Mouse (Mus musculus): Measurements from ENCODE around the gene Gimap9. TPM values are rescaled to one million over a fixed set of nuclear protein-coding genes. Genes with fewer than 3 reads are reported as not detected.

The Gimap9 gene
- polyA plus RNA-seq, 1 experiment from 2014 or later, result 11.7 TPM

DNA sequence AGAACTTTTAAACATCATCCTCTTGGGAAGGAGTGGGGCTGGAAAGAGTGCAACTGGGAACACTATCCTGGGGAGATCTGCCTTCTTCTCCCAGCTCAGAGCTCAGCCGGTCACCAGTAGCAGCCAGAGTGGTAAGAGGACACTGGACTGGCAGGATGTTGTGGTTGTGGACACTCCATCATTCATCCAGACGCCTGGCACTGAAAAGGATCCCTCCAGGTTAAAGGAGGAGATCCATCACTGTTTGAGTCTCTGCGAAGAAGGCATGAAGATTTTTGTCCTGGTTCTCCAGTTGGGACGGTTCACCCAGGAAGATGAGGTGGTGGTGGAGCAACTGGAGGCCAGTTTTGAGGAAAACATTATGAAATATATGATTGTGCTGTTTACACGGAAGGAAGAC, 17.2 kb upstream of the Gimap9 start:
- Histone ChIP-seq H3K27me3 (ENCODE audit: insufficient read depth, low read length) (no peaks in the 10 kb centered on the region), H3K4me3 (ENCODE audit: low read depth, low read length) (no peak overlapping the region), H3K9me3 (ENCODE audit: low read depth, low read length) (no peaks in the 10 kb centered on the region), H3K4me1 (ENCODE audit: insufficient read depth) (no peaks in the 10 kb centered on the region), H3K36me3 (ENCODE audit: insufficient read depth) (no peaks in the 10 kb centered on the region), H3K27ac (ENCODE audit: low read depth) (no peak overlapping the region), H3K4me2 (no peak overlapping the region), H3K9ac (no peak overlapping the region)
- DNase-seq, result no peak
- ATAC-seq (ENCODE audit: insufficient read depth), result no peak
- no peak for TF ChIP-seq CTCF (IDR thresholded peaks at IDR 0.05; ENCODE audit: low read depth)
- 51% methylated on average over 5 of the region's 5 CpGs for WGBS

DNA sequence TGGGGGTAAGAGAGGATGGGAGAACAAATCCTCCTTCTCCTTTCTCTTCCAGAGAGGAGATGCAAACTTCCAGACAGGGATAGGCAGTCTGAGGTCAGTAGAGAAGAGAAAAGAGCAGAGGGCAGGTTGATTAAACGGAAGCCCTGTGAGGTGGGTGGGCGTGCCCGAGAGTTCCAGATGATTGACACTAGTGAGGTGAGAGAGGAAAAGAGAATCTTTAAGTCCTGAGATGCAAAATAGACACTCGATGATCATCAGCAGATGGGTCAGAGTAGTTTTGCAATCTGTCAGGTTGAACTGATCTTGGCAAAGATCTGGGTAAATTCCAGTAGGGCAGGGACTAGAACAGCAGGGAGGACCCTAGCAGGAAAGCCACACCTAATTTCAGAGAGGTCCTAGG, 11.2 kb upstream of the Gimap9 start:
- no peak overlapping the region for H3K9ac ChIP-seq
- no peak overlapping the region for H3K27ac ChIP-seq (ENCODE audit: low read depth)
- TF ChIP-seq CTCF (IDR thresholded peaks at IDR 0.05; ENCODE audit: low read depth), result no peak
- ATAC-seq (ENCODE audit: insufficient read depth) (no peak), DNase-seq (no peak)
- no peak overlapping the region for H3K4me2 ChIP-seq
- H3K4me3 ChIP-seq (ENCODE audit: low read depth, low read length), result no peak overlapping the region
- no peaks in the 10 kb centered on the region for H3K9me3 ChIP-seq (ENCODE audit: low read depth, low read length)
- H3K27me3 ChIP-seq (ENCODE audit: insufficient read depth, low read length), result no peaks in the 10 kb centered on the region
- WGBS, result 76% methylated on average over 4 of the region's 4 CpGs
- no peaks in the 10 kb centered on the region for H3K4me1 ChIP-seq (ENCODE audit: insufficient read depth)
- no peaks in the 10 kb centered on the region for H3K36me3 ChIP-seq (ENCODE audit: insufficient read depth)

DNA sequence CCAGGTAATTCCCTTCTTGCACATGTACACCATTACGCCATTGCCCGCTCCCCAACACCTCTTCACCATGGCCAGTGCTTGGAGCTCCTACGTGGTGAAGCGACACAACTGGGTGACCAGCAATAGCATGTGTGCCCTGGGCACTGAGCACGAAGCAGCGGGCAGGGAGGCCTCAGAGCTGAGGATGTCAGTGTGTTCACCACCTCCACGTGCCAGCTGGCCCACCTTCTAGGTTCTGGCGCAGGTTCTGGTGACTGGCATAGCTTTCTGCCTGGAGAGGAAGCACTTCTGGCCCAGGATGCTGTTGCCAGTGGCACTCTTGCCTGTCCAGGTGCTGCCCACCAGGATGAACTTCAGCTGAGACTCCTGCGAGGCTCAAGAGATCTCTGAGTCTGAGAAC, 10.5 kb upstream of the Gimap9 start:
- Histone ChIP-seq H3K4me1 (ENCODE audit: insufficient read depth) (no peaks in the 10 kb centered on the region), H3K9me3 (ENCODE audit: low read depth, low read length) (no peaks in the 10 kb centered on the region), H3K36me3 (ENCODE audit: insufficient read depth) (no peaks in the 10 kb centered on the region), H3K27ac (ENCODE audit: low read depth) (no peak overlapping the region), H3K9ac (no peak overlapping the region), H3K4me3 (ENCODE audit: low read depth, low read length) (no peak overlapping the region), H3K27me3 (ENCODE audit: insufficient read depth, low read length) (no peaks in the 10 kb centered on the region), H3K4me2 (no peak overlapping the region)
- WGBS, result 92% methylated on average over 9 of the region's 9 CpGs
- DNase-seq (no peak), ATAC-seq (ENCODE audit: insufficient read depth) (no peak)
- TF ChIP-seq CTCF (IDR thresholded peaks at IDR 0.05; ENCODE audit: low read depth), result no peak

DNA sequence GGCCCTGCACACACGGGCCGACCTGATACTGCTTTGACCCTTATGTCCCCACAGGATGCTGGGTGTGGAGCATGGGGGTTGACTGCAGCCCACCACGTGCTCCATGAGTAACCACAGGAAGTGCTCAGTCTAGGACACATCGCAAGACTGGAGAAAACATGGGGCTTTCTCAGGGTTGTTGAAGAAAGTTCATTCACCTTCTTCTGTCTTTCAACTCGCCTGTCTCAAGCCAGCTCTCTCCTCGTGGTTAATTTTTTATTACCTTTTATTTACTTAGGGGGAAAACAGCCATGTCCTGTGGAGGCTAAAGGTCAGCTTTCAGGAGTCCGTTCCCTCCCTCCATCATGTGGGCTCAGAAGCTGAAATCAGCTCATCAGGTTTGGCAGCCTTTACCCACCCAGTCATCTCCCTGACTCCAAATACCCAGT, 9.8 kb upstream of the Gimap9 start:
- DNase-seq, result no peak
- H3K4me1 ChIP-seq (ENCODE audit: insufficient read depth), result no peaks in the 10 kb centered on the region
- no peak overlapping the region for H3K4me3 ChIP-seq (ENCODE audit: low read depth, low read length)
- no peaks in the 10 kb centered on the region for H3K36me3 ChIP-seq (ENCODE audit: insufficient read depth)
- no peak for ATAC-seq (ENCODE audit: insufficient read depth)
- TF ChIP-seq CTCF (IDR thresholded peaks at IDR 0.05; ENCODE audit: low read depth), result no peak
- H3K9me3 ChIP-seq (ENCODE audit: low read depth, low read length), result no peaks in the 10 kb centered on the region
- H3K27ac ChIP-seq (ENCODE audit: low read depth), result no peak overlapping the region
- H3K9ac ChIP-seq, result no peak overlapping the region
- H3K27me3 ChIP-seq (ENCODE audit: insufficient read depth, low read length), result no peaks in the 10 kb centered on the region
- no peak overlapping the region for H3K4me2 ChIP-seq
- 38% methylated on average over 7 of the region's 7 CpGs for WGBS

DNA sequence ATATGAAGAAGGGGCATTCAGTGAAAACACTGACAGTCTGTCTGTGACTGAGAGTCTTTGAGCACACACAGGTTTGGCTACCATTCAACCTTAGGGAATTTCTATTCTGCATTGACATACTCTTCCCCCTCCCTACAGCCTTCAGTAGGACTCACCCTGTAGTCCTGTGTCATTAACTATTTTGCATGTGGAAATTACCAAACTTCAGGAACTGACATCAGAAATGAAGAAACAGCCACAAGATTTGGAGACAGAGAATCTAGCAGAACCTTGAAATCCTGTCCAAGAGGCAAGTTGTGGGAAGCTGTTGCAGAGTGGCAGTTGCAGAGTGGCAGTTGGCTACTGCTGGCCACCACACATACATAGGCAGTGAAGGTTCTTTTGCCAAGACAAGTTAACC, 7.9 kb upstream of the Gimap9 start:
- no peaks in the 10 kb centered on the region for H3K27me3 ChIP-seq (ENCODE audit: insufficient read depth, low read length)
- no peaks in the 10 kb centered on the region for H3K9me3 ChIP-seq (ENCODE audit: low read depth, low read length)
- no peaks in the 10 kb centered on the region for H3K36me3 ChIP-seq (ENCODE audit: insufficient read depth)
- no peak overlapping the region for H3K4me2 ChIP-seq
- DNase-seq, result no peak
- no peak for ATAC-seq (ENCODE audit: insufficient read depth)
- no peak overlapping the region for H3K27ac ChIP-seq (ENCODE audit: low read depth)
- TF ChIP-seq CTCF (IDR thresholded peaks at IDR 0.05; ENCODE audit: low read depth), result no peak
- H3K4me3 ChIP-seq (ENCODE audit: low read depth, low read length), result no peak overlapping the region
- no peaks in the 10 kb centered on the region for H3K4me1 ChIP-seq (ENCODE audit: insufficient read depth)
- no peak overlapping the region for H3K9ac ChIP-seq

DNA sequence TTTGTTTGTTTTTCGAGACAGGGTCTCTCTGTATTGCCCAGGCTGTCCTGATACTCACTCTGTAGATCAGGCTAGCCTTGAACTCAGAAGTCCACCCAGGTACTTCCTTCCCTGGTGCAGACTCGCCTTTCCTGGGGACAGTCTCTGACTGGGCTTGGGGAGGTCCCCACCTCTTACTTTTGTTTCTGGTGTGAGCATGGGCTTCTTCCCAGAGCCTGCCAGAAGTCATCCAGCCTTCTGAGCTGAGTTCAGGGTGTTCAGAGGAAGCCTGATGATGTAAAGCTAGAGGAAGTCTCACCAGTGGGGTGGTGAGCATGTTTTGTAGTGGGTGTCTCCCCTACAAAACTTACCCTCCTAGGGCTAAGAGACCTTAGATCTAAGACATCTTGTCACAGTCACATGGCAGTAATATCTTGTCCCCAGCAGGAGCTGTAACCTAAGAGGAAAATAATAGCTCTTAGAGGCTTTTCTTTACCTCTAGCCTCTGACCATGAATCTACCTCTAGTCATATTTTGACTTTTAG, 6.4 kb upstream of the Gimap9 start:
- 67% methylated on average over 2 of the region's 2 CpGs for WGBS
- Histone ChIP-seq H3K27me3 (ENCODE audit: insufficient read depth, low read length) (no peaks in the 10 kb centered on the region), H3K4me2 (no peak overlapping the region), H3K9ac (no peak overlapping the region), H3K27ac (ENCODE audit: low read depth) (no peak overlapping the region), H3K4me3 (ENCODE audit: low read depth, low read length) (no peak overlapping the region), H3K4me1 (ENCODE audit: insufficient read depth) (no peaks in the 10 kb centered on the region), H3K9me3 (ENCODE audit: low read depth, low read length) (no peaks in the 10 kb centered on the region), H3K36me3 (ENCODE audit: insufficient read depth) (no peaks in the 10 kb centered on the region)
- DNase-seq (no peak), ATAC-seq (ENCODE audit: insufficient read depth) (no peak)
- TF ChIP-seq CTCF (IDR thresholded peaks at IDR 0.05; ENCODE audit: low read depth), result no peak

DNA sequence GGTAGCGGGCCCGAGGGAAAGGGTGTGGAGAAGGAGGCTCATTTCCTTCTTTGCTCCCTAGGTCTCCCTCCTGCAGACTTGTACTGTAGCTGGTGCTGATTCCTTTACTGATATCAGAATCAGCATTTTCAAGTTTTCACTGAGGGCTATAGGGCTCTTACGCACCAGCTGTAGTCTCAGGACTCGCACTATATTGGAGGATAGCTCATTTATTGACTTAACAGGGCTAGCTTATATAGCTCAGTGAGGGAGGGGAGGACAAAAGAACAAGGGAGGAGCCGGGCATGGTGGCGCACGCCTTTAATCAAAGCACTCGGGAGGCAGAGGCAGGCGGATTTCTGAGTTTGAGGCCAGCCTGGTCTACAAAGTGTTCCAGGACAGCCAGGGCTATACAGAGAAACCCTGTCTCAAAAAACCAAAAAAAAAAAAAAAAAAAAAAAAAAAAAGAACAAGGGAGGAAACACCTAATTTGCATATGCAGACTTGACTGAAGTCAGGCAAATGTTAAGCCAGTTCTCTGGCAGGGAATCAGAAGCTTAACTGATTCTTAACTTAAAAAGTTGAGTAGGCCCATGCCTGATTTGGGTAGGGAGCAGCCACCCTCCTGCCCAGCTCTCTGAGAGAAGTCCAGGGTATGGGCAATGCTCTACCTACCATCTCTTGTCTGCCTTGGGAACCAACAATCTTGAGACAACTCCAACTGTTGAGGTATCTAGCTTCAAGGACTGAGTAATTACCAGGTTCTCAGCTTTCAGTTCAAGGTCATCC, 1.5 kb upstream of the Gimap9 start:
- no peaks in the 10 kb centered on the region for H3K36me3 ChIP-seq (ENCODE audit: insufficient read depth)
- no peak for TF ChIP-seq CTCF (IDR thresholded peaks at IDR 0.05; ENCODE audit: low read depth)
- H3K4me2 ChIP-seq, result no peak overlapping the region
- no peaks in the 10 kb centered on the region for H3K4me1 ChIP-seq (ENCODE audit: insufficient read depth)
- no peak overlapping the region for H3K27ac ChIP-seq (ENCODE audit: low read depth)
- no peaks in the 10 kb centered on the region for H3K9me3 ChIP-seq (ENCODE audit: low read depth, low read length)
- ATAC-seq (ENCODE audit: insufficient read depth), result no peak
- DNase-seq, result no peak
- H3K4me3 ChIP-seq (ENCODE audit: low read depth, low read length), result no peak overlapping the region
- no peak overlapping the region for H3K9ac ChIP-seq
- 94% methylated on average over 9 of the region's 9 CpGs for whole genome bisulfite sequencing
- H3K27me3 ChIP-seq (ENCODE audit: insufficient read depth, low read length), result no peaks in the 10 kb centered on the region
